Mouse (Mus musculus) left cerebral cortex, postnatal 36 days (tissue): ENCODE data around the gene Spata25. TPM values are rescaled to one million over a fixed set of nuclear protein-coding genes. Genes with fewer than 3 reads are reported as not detected.
"Not testable (repeated sequence)": the region's sequence is repeated elsewhere in the genome, so short reads cannot be mapped to it uniquely, and the experiment has no call there.

Experiments used
- DNase-seq, 2 experiments: peaks; one replicate each; pipeline ENCODE4 v3.0.0; 2021 to 2022; ENCODE audit warnings: low spot score in 2 of 2, mixed read lengths in 1 of 2
- intact Hi-C: fragments of 180-260 bp; cut with DNase I; formaldehyde crosslinking; loops from one replicate; pipeline ENCODE4 v1.15.1; 2025
- total RNA-seq, 2 experiments: library from RNA; stranded (reverse); gene quantifications; 2 replicates each; pipeline ENCODE4 v1.2.3; 2021

Gene Spata25
- 1 to 10 TPM in 1 of 2 experiments, not detected in 1; 1.7 TPM for total RNA-seq

DNA sequence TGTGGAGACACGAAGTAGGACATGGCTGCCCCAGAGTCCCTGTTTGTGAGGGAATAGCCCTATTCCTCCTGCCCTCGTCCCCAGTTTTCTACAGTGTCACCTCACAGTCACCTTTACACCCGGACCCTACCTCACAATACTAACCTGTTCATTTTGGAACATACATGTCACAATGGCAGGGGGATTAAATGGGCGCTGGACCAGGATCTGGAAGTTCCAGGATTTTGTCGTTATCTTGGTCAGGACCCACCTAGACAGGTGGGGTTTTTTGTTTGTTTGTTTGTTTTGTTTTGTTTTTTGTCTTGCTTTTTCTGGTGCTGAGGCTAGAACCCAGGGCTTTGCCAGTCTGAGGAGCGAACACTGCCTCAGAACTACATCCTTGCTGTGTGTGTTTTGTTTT is at the start of gene Spata25:
Gene Spata25 (minus strand): TSS at position 101 of the 400 bp plus-strand sequence.
- intact Hi-C loops = no loop called here
- no peak for DNase-seq

DNA sequence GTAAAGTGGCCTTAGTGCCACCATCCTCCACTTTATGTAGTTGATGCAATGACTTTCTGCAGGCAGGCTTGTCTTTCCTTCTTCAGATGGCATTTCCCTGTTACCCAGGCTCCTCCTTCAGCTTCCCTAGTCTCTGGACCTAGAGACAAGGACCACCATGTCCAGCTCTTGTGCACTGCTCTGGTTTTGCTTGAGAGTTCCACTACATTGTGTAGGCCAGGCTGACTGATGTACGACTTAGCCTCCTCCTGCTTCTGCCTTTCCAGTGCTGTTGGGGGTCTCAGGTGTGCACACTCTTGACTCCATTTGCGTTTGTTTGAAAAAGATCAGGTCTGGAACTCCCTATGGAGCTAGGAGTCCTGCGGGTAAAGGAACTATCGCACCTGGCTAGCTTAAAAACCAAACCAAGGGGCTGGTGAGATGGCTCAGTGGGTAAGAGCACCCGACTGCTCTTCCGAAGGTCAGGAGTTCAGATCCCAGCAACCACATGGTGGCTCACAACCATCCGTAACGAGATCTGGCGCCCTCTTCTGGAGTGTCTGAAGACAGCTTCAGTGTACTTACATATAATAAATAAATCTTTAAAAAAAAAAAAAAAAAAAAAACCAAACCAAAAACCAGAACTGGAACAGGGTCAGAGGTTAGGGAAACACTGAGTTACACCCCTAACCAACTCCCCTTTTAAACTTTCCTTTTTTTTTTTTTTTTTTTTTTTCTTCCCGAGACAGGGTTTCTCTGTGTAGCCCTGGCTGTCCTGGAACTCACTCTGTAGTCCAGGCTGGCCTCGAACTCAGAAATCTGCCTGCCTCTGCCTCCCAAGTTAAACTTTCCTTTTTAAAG is 49.3 kb upstream of the Spata25 start:
- intact Hi-C loops = loop anchor here (2.0 kb wide), 2 partner anchors 33 to 43 kb away; partner anchors contain the start of gene Zfp335
- DNase-seq = not testable (repeated sequence)

DNA sequence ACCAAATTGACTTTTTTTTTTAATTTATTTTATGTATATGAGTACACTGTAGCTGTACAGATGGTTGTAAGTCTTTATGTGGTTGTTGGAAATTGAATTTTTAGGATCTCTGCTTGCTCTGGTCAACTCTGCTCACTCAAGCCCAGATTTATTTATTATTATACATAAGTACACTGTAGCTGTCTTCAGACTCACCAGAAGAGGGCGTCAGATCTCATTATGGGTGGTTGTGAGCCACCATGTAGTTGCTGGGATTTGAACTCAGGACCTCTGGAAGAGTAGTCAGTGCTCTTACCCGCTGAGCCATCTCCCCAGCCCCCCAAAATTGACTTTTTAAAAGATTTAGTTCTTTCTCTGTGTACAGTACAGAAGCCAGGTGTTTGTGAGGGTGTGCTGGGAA is 47.3 kb upstream of the Spata25 start:
- intact Hi-C loops = not testable (repeated sequence)

DNA sequence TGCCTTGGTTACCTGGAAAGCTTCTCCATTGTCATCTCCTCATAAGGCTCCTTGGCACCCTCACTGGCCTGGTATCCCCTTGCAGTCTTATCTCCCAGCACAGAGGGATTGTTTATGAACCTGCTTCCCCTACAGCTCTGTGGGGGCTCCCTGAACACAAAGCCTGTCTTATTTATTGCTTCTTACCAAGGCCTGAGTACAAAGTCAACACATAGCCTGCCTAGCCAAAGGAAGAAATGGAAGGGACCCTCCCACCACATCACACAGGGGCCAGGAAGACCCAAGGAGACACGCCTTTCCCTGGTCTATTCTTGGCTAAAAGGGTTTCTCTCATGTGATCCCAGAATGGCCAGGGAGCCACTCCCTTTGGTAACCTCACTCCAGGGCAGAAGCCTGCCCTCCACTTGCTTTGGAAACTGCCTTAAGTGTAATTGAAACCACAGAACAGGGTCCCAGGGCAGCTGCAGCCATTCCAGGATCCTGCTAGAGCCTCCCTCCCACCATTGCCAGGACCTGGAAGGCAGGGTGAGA is 46.0 kb upstream of the Spata25 start:
- intact Hi-C loops = no loop called here
- DNase-seq = no peak

More for the DNA sequence above, 47.3 kb upstream of the Spata25 start:
- not testable (repeated sequence) for DNase-seq

DNA sequence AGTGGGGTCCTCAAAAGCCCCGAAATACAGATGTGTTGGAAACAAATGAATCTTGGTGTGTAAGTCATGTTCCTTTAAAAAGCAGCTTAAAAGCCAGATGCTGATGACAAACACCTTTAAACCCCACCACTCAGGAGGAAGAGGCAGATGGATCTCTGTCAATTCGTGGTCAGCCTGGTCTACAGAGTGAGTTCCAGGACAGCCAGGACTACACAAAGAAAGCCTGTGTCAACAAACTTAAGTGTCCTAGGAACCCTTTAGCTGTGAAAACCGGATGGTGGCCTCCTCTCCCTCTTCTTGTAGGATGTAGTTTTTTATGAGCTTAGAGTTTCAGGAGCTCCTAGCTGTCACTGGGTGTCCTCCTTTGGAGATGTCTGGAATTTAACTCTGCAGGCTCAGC is 45.3 kb upstream of the Spata25 start:
- intact Hi-C loops = no loop called here
- DNase-seq = no peak

DNA sequence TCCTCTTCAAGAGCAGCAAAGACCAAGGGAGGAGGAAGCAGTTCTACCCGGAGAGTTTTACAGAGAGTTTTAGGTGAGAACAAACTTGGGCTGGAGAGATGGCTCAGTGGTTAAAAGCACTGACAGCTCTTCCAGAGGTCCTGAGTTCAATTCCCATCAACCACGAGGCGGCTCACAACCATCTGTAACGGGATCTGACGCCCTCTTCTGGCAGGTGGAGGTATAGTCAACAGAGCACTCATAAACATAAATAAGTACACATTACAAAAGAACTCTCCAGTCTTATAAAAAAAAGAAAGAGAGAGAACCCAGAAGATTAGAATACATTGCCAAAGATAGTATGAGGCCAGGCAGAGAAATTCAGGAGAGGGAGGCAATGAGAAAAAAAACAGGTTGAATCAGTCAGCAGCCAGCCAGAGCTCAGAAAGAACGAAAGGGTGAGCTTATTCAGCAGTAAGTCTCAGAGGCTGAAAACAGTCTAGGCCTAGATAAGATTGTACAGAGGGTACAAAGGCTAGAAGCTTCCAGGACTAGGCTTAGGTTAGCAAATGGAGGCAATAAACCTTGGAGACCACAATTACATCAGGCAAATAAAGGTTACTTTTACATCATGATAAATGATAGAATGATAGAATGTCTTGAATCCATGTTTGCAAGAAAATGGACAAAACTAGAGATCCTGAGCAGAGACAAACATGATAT is 43.4 kb upstream of the Spata25 start:
- no peak for DNase-seq
- intact Hi-C loops = no loop called here

DNA sequence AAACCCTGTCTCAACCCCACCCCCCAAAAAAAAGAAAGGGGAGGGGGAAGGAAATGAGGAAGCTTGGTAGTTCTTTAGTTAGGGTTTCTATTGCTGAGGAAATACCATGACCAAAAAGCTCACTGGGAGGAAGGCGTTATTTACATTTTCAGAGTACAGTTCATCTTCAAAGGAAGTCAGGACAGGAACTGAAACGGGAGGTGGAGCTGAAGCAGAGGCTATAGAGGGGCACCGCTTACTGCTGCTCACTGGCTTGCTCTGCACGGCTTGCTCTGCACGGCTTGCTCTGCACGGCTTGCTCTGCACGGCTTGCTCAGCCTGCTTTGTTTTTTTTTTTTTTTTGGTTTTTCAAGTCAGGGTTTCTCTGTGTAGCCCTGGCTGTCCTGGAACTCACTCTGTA is 40.2 kb upstream of the Spata25 start:
- intact Hi-C loops = no loop called here
- DNase-seq = no peak

DNA sequence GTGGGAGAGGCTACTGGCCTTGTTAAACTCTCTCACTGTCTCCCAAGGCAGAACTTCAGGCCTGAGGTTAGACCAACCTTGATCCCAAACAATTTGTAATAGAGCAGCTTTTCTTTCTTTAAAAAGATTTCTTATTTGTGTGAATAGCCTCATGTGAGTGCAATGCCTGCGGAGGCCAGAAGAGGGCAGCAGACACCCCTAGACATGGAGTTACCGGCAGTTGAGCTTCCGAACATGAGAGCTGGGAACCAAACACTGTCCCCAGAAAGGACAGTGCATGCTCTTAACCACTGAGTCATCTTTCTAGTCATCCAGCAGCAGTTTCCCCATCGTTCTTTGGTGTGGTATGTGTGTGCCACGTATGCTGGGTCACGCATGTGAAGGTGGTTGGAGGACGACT is 39.2 kb upstream of the Spata25 start:
- no peak for DNase-seq
- intact Hi-C loops = no loop called here

DNA sequence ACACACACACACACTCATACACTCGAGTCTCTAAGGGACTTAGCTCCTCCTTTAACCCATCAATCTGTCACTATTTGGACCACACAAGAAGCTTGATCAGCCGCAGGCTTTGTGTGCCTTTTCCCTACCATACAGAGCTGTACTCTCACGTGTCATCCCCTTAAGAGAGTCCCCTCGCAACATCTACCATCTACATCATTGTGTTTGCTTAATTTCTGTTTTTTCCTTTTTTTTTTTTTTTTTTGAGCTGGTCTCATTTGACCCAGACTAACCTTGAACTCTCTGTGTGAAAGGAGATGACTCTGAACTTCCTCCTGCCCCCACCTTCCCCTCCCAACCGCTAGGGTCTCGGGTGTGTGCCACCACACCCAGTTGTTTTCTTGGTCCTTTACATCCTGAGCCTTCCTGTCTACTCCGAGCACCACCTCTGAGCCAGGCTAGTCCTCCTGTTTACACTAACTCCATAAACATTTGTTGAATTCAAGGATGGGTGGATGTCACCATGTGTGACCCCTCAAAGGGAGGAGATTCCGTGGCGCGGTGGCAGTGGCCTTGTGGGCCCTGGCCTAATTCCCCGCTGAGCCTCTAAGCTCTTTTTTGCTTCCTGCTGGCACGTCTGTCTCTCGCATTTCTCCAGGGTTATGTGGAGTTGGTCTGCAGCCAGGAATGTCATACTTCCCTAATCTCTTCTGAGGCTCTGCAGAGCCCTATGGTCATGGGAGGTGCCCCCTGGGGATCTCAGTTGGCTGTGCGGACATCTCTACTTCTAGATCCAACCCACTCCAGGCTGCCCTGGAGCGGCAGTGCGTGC is 38.6 kb upstream of the Spata25 start:
- DNase-seq = no peak
- intact Hi-C loops = no loop called here

DNA sequence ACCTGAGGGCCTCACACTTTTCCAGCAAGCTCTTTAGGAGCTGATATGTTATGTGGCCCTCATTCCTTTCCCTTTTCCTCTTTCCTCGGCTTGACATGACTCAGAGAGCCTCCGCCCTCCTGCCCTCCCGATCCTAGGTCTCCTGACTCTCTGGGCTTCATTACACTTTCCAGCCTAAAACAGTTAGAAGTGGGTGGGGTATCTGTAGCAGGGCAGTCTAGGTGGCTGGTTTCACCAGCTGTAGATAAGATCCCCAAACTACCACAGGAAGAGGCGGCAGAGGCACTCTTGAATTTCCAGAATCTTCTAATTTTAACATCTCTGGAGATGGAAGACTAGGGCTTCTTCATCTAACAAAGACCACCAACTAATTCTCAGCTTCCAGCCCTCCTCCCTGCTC is 36.3 kb upstream of the Spata25 start:
- intact Hi-C loops = no loop called here
- no peak for DNase-seq

DNA sequence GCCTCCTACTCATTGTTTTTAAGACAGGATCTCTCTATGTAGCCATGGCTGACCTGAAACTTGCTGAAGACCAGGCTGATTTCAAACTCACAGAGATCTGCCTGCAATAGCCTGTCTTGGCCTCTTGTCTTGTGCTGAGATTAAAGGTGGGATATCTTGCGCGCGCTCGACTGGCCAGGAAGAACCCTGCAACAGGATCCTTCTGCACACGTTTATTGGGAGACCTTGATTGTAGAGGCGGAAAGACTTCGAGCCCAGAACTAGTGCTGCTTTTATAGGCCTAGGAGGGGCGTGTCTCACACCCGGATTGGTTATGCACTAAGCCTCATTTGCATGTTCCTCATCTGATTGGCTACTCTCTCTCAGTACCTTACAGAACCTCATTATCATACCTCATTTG is 35.1 kb upstream of the Spata25 start:
- DNase-seq, intact Hi-C loops: not testable (repeated sequence)

DNA sequence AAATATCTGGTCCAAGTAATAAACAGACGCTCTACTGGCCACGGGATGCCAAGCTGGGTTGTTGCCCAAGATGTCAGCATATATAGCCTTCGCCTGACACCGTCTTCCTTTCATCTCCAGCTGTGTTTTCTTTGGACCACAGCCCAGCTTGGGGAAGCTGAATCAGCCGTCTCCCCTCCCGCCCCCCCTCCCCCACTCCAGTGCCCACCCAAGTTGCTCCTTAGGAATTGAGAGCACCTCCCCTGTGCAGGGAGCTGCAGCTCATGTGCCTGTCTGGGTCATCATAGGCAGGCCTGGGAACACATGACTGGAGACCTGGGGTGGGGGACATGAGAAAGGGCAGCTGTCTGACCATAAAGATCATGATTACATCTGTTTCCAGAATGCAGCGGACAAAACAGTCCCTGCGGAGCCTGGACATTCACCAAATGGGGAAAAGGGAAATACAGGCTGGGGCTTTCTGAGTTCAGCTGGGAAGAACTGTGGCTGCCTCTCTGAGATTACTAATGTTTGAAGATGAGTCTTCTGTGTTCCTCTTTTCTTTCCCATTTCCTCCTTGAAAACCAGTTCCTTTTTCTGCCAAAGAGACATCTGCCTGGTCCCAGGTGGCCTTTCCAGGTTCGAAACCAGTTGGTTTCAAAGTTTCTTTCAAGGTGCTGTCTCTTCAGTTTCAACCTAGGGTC is 34.0 kb upstream of the Spata25 start:
- no peak for DNase-seq
- intact Hi-C loops = no loop called here

DNA sequence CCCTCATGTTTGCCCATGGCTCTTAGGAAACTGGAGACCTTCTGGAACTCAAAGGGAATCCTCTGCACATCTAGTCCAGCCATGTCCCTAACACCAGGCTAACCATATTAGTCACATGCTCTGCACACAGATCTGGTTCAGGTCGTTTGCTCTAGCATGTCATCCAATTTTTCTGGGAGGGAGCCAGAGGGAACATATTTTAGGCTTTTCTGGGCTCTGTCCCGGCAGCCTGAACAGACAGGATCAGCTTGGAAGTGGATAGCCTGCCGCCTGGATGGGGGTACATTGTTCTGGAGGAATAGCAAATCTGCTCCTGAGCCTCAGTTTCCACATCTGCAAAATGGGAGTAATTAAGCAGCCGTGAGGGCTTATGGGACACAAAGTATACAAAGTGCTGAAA is 32.8 kb upstream of the Spata25 start:
- DNase-seq = no peak
- intact Hi-C loops = no loop called here

DNA sequence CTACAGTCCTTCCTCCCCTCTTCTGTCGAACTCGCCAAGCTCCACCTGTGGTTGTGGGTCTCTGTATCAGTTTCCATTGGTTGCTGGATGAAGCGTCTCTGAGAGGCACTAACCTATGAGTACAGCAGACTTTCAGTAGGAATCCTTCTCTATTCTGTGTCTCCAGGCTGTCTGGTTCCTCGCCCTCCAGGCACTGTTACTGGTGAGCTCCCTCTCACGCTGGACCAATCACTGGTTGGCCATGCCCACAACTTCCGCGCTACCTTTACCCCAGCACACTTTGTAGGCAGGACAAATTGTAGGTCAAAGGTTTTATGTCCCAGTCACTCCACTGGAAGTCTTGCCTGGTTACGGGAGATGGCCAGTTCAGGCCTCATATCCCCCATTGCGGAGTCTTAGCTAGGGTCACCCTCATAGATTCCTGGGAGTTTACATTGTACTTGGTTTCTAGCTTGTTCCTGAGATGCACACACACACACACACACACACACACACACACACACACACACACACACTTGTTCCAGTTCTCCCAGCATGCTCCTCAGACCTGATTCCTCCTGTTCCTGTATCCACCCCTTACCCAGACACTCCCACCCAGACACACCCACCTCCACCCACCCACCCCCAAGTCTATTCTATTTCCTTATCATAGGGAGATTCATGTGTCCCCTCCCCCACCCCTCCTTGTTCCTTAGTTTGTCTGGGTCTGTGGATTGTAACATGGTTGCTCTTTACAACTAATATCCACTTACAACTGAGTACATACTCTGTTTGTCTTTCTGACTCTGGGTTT is 31.5 kb upstream of the Spata25 start:
- DNase-seq = no peak
- intact Hi-C loops = no loop called here

DNA sequence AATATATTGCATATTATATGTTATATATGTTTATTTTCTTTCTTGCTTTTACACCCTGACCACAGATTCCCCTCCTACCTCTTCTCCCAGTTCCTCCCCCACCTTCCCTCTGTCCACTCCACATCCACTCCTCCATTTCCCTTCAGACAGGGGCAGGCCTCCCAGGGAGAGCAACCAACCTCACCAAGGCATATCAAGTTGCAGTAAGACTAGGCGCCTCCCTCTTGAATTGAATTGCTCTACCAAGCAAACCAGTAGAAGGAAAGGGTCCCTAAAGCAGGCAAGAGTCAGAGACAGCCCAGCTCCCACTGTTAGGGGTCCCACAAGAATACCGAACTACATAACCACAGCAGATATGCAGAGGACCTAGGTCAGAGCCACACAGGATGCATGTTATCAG is 30.8 kb upstream of the Spata25 start:
- intact Hi-C loops = no loop called here
- DNase-seq = no peak

DNA sequence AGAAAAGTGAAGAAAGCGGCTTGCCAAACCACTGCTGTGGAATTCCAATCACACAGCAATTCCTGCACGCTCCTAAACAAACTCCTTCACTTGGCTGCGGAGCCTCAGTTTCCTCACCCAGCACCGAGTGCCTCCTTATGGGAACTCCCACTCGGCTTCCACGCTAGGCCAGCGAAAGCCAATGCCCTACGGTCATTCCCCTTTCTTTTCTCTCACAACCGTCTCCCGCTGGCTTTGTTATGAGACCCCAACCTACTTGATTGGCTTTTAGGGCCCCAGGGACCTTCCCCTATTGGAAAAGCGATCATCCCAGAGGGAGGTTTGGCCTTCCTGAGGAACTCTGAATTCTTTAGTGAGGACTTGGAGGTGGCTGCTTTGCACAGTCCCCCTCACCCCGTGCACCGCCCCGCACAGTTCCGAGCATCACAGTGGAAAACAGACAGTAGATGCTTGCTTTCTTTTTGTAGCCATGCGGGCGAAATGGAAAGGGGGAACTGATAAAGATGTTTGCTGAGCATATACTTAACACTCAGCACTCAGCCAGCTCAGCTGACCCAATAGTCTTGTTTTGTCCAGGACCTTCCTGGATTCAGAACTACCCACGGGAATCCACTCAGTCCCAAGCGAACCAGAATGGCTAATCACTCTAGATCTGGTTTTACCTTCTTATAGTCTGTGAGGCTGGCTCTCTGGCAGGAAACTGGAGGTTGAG is 29.7 kb upstream of the Spata25 start:
- no peak for DNase-seq
- intact Hi-C loops = no loop called here

DNA sequence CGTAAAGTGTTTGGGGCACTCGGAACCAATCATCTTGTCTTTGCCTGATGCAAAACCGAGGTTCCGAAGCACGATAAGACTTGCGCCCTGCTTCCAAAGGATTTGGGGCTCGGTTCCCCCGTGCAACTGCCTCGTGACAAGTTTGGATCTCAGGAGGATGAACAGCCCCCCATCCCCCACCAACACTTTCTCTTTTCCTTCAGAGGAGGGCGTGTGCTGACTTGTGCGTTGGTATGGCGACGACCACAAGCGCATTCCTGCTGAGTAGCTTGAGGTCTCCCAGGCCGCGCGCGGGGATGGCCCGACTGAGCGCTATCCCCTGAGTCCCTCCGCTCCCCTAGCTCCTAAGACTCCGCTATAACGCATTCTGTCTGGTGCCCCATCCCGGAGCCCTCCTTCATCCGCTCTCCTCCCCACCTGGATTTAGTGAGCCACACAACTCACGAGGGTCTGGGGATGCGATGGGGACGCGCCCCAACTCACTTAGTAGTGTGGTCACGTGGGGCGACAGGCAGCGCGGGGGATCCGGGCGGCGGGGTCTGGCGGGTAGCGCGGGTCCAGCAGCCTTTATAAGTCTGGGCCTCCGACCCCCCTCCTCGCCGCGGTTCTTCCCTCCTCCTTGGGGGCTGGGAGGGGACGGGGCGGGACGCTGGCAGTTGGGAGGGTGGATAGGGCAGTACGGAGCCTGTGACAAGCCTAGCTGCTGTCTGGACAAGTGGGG is 28.9 kb upstream of the Spata25 start, which contains the start of gene Pltp:
Gene Pltp (minus strand): TSS at position 611 of the 721 bp plus-strand sequence.
- intact Hi-C loops = no loop called here
- peak in 1 of 2 experiments; percentile 31 for DNase-seq
